Mouse (Mus musculus) retina, postnatal 7 days (tissue): ENCODE data around the gene Abcb10.
"Not testable (repeated sequence)": the region's sequence is repeated elsewhere in the genome, so short reads cannot be mapped to it uniquely, and the experiment has no call there.

Experiments
- DNase-seq: peaks from one replicate; pipeline ENCODE4 v3.0.0-alpha.2; 2012; ENCODE audit warnings: low read depth, low spot score

Abcb10 gene

GRCm38 (mm10) chr8:123981674-123982073 lies 1.2 kb downstream of the Abcb10 start:
- no peak for DNase-seq

- no peak for DNase-seq
Observed at GRCm38 (mm10) chr8:123980239-123980638, 2.7 kb downstream of the Abcb10 start.

GRCm38 (mm10) chr8:123978926-123979325 lies 4.0 kb downstream of the Abcb10 start:
- DNase-seq, result no peak

GRCm38 (mm10) chr8:123978166-123978838 lies 4.6 kb downstream of the Abcb10 start:
- DNase-seq, result no peak

GRCm38 (mm10) chr8:123977499-123977898 lies 5.4 kb downstream of the Abcb10 start:
- no peak for DNase-seq

- no peak for DNase-seq
Observed at GRCm38 (mm10) chr8:123973495-123973894, 9.4 kb downstream of the Abcb10 start.

- no peak for DNase-seq
Observed at GRCm38 (mm10) chr8:123966896-123967295, 16.0 kb downstream of the Abcb10 start.

GRCm38 (mm10) chr8:123961371-123961770 lies 21.6 kb downstream of the Abcb10 start:
- DNase-seq, result no peak

GRCm38 (mm10) chr8:123960556-123960955 lies 22.4 kb downstream of the Abcb10 start:
- not testable (repeated sequence) for DNase-seq

GRCm38 (mm10) chr8:123960056-123960455 lies 22.9 kb downstream of the Abcb10 start:
- DNase-seq, result no peak

- no peak for DNase-seq
Observed at GRCm38 (mm10) chr8:123959473-123959872, 23.4 kb downstream of the Abcb10 start.

GRCm38 (mm10) chr8:123958130-123958529 lies 24.8 kb downstream of the Abcb10 start:
- DNase-seq, result no peak

- DNase-seq, result no peak
Observed at GRCm38 (mm10) chr8:123954246-123954645, 28.7 kb downstream of the Abcb10 start.

- DNase-seq, result no peak
Observed at GRCm38 (mm10) chr8:123953686-123954085, 29.2 kb downstream of the Abcb10 start.

- peak; percentile 23 for DNase-seq
Observed at GRCm38 (mm10) chr8:123950077-123950802, 32.7 kb downstream of the Abcb10 start.

- no peak for DNase-seq
Observed at GRCm38 (mm10) chr8:123949686-123949986, 33.3 kb downstream of the Abcb10 start.

GRCm38 (mm10) chr8:123948942-123949685 lies 33.8 kb downstream of the Abcb10 start, which contains the start of gene Nup133:
Nup133 (minus strand) TSS chr8:123949265.
- peak; percentile 99 for DNase-seq

GRCm38 (mm10) chr8:123929026-123929425 lies 53.9 kb downstream of the Abcb10 start:
- no peak for DNase-seq

- no peak for DNase-seq
Observed at GRCm38 (mm10) chr8:123925671-123926070, 57.3 kb downstream of the Abcb10 start.

GRCm38 (mm10) chr8:123924719-123925118 lies 58.2 kb downstream of the Abcb10 start:
- peak; percentile 76 for DNase-seq

GRCm38 (mm10) chr8:123914635-123915034 lies 68.3 kb downstream of the Abcb10 start:
- no peak for DNase-seq

- DNase-seq, result no peak
Observed at GRCm38 (mm10) chr8:123912265-123912664, 70.7 kb downstream of the Abcb10 start.
